Mouse (Mus musculus) forelimb bud, embryonic 11.5 days (tissue): Measurements from ENCODE around the gene Lhx3.

Experiments used
- DNase-seq: peaks from one replicate; pipeline ENCODE4 v3.0.0-alpha.2; 2012; ENCODE audit warnings: low read depth, low spot score

The Lhx3 gene

DNA sequence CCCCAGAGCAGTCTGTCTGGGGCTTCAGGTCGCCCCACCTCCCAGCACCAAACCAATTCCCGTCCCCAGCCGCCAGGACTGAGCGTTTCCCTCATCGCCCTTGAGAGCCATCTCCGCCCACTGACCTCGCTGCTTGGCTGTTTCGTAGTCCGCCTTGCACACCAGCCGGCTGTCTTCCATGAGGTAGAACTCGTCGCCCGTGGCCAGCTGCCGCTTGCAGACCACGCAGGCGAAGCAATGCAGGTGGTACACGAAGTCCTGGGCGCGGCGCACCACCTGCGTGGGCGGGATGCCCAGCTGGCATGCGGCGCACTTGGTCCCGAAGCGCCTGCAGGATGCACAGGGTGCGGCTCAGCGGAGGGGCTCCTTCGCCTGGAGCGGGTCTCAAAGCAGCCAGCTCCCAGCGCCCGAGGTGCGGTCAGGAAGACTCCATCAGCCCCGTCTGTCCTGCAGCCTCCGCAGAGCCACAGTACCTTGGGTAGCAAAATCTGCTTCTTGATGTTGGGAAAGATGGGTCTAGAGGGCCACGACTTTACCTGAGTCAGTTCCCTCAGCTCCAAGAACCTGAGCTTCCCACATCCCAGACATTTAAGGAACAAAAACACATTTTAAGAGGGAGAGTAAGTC, 5.1 kb downstream of the Lhx3 start:
- no peak for DNase-seq

DNA sequence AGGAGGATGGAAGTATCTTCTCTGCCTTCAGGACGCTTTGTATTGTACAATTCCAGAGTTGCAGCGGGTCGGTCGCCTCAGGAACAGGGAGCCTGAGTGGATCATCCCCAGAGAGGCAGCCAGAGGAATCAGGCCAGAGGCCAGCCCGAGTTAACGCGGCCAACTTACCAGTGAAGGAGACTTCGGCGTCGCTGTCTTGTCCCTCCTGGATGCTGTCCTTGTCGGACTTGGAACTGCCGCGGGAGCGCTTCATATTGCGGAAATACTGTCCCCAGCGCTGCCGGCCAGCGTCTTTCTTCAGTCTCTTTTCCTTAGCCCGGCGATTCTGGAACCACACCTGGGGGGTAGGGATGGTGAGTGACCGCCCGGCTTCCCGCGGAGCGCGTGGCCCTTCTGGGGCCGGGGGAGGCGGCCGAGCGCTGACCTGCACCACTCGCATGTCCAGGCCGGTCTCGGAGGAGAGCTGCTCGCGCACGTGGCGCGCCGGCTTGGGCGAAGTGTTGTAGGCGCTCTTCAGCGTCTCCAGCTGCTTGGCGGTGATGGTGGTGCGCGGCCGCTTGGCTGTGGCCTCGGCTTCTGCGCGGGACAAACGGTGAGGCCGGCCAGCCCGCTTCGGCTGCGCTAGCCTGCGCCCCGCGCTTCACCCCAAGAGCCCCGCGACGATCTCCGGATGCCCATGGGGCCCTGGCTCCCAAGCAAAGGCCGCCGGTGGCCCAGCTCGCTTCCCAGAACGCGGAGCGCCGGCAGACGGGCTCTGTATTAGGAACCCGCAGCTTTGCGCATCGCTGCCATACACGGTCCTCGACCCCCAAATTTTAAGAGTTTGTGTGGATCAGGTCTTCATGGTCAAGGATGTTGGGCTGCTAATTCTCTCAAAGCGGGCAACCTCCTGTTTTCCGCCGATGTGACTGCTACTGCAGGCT, 5.9 kb downstream of the Lhx3 start:
- no peak for DNase-seq

DNA sequence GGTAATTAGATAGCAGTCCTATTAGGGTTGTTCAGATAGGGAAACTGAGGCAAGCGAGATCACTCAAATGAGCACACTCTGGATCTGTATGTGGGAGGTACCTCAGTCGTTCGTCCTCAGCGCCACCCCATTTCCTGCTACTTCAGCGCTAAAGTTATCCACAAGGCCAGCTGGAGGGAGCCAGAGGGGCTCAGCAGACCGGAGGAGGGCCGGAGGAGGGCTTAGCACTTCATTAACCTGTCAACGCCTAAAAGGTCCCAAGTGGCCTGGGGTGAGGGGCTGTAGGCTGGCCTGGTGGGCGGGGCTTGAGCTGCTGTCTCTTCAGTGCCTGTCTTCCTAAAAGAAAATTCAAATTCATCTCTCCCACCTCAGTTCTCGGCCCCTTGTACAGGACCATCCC, 9.6 kb downstream of the Lhx3 start:
- peak; percentile 70 for DNase-seq

- DNase-seq, result no peak
Observed at GRCm38 (mm10) chr2:26194552-26195339, 13.3 kb downstream of the Lhx3 start.

DNA sequence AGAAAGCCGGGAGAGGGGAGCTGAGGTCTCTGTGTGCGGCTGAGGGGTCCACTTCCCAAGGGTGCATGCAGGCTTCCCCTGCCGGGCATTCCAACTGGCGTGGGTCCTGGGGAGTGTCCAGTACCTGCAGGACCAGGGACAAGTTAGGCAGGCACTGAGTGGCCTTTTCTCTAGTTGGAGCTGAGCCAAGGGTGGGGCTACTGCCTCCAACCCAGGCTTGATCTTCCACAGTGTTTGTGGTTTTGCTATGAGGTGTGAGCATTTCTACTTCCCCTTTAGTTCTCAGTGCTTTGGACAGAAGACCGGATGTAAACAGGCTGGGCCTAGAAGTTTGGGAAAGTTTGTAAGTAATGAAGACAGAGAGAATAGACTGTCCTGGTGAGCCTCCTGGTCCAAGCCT, 19.6 kb downstream of the Lhx3 start:
- DNase-seq, result no peak

- no peak for DNase-seq
Observed at GRCm38 (mm10) chr2:26184352-26184751, 23.7 kb downstream of the Lhx3 start.

- peak; percentile 43 for DNase-seq
Observed at GRCm38 (mm10) chr2:26182646-26183045, 25.4 kb downstream of the Lhx3 start.

GRCm38 (mm10) chr2:26177189-26177588, 30.9 kb downstream of the Lhx3 start:
- no peak for DNase-seq

- no peak for DNase-seq
Observed at GRCm38 (mm10) chr2:26176731-26177130, 31.4 kb downstream of the Lhx3 start.

DNA sequence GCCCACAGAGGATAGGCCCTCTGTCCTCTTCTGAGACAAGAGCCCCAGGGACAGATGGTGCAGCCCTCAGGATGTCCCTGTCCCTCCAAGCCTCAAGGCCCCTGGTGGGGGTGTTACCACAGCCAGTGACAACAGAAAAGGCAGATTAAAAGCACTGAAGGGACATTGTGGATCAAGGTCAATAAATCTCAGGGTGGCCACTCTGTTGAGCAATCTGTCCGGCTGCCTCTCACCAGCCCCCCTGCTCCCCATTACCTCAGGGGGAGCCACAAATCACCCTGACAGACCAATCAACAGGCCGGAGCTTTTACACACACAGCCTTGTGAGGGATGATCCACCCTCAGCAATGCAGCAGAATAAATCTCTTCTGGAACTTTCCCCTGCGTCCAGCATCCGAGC, 32.9 kb downstream of the Lhx3 start:
- DNase-seq, result no peak

DNA sequence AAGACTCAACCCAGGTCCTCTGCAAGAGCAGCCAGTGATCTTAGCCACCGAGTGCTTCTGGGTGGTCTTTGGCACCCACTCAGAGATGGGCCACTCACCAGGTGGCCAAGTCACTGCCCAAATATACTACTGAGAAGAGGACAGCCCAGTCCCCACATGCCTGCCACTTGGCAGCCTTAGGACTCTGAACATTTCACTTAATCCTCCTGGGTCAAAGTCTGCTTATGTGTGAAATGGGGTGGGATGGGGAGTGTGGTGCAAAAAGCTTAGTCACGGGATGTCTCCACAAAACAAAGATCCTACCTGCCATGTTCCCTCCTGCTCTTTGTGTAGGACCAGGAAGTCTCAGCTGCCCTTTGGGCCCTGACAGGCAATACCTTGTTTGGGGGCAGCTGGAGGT, 35.9 kb downstream of the Lhx3 start:
- DNase-seq, result no peak

- no peak for DNase-seq
Observed at GRCm38 (mm10) chr2:26170376-26170775, 37.7 kb downstream of the Lhx3 start.

DNA sequence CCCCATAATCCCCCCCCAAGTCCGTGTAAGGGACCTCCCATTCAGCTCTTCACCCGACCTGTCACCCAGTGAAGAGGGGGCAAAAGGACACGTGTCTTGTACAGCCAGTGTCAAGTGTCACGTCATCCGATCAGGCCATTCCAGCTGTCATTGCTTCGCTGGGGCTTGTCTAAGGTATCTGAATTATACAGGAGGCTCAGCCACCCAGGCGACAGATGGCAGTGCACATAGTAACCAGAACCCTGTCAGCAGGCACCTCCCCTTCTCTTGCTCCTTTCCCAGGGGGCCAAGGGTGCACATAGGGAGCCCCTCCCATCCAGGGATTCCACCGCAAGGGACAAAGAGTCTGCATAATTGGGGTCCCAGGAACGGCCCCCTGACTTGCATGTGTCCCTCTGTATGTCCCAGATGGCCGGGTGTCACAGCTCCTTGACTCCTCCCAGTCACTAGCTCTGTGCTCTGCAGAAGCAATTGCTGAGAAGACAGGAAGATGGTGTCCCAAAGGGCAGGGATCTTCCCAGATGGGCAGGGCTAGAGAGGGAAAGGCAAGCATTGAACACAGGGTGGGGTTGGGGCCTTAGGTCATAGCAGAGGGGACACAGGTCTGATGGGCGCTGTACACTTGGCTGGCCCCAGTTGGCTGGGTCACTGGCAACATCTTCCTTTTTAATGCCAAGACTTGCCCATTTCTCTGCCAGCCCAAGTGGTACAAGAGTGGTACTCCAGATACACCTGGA, 39.1 kb downstream of the Lhx3 start:
- DNase-seq, result no peak

DNA sequence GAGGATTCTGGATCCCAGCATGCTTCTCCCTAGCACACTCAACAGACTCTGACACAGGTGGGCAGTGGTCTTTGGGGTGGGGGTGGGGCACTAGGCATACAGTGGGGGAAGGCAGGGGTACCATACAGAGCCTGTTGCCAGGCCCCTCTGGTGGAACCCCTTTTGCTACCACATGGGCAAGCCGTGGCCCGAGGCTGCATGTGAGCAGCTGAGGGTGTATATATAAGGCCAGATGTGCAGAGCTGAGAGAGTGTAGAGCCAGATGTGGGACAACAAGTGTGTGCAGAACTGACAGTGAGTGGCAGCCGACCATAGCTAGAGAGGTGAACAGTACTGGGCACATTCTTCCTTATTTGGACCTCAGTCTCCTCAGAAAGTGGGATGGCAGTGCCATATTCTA, 41.2 kb downstream of the Lhx3 start:
- DNase-seq, result no peak

DNA sequence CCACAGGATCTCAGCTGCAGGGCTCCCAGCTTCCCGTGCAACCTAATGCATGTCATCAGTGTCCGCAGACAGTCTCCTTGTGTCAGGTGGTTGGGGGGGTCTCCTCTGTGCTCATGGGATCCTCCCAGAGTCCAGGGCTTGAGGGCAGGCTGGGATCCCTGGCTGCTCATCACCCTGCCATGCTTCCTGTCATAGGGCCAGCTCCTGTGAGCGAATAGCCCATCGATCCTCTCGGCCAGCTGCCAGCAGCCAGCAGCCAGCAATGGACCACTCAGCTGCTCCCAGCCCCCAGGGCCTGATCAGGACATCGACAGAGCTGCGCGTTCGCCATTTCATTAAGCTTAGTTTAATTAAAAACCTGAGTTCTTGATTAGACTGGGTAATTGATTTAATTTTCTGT, 50.0 kb downstream of the Lhx3 start:
- no peak for DNase-seq

GRCm38 (mm10) chr2:26156191-26156977, 51.7 kb downstream of the Lhx3 start:
- DNase-seq, result no peak

- no peak for DNase-seq
Observed at GRCm38 (mm10) chr2:26155737-26156136, 52.4 kb downstream of the Lhx3 start.

- no peak for DNase-seq
Observed at GRCm38 (mm10) chr2:26154586-26154985, 53.5 kb downstream of the Lhx3 start.

GRCm38 (mm10) chr2:26153909-26154340, 54.2 kb downstream of the Lhx3 start:
- peak; percentile 80 for DNase-seq

DNA sequence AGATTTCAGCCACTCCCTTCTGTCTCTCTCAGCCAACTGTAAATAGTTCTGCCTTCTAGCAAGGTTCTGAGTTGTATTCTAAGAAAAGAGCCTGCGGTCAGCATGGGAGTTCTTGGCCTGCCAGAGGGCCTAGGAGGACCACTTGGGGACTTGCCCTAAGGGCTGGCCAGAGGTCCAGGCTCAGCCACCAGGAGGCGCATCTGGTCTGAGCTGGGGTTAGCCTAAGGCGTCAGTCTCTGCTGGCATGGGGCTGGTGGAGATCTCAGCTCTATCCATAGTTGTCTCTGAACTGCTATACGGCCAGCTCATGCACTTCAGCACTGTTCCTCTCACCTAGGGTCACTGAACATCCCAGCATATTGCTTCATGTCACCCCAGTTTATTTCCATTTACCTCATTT, 54.8 kb downstream of the Lhx3 start:
- no peak for DNase-seq
